Mouse (Mus musculus) heart, adult 9 months (tissue): ENCODE data around the gene Nanos1.

Experiments used
- DNase-seq, 2 experiments: peaks; one replicate each; pipeline ENCODE4 v3.0.0; 2022; ENCODE audit warnings: low spot score in 2 of 2

Gene Nanos1

GRCm38 (mm10) chr19:60755438-60756191 is at the start of gene Nanos1:
TSS of gene Nanos1 (plus strand) at chr19:60755987.
- DNase-seq, result peak; percentile 79 to 83

- no peak for DNase-seq
Observed at GRCm38 (mm10) chr19:60709193-60709900, 46.4 kb upstream of the Nanos1 start.

DNA sequence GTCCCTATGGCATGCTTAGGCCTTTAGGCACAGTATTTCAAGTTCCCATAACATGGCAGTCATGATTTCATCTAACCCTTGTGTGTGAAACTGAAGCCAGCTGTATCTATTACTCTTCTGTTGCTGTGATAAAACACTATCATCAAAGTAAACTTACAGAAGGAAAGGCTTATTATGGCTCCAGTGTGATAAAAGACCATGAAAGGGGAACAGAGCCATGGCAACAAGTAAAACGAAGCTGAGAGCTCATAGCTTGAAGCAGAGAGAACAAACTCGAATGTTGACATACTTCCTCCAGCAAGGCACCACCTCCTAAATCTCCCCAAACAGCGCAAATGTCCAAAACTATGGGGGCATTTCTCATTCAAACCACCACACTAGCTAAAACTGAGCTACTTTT is 45.6 kb upstream of the Nanos1 start:
- DNase-seq, result no peak

DNA sequence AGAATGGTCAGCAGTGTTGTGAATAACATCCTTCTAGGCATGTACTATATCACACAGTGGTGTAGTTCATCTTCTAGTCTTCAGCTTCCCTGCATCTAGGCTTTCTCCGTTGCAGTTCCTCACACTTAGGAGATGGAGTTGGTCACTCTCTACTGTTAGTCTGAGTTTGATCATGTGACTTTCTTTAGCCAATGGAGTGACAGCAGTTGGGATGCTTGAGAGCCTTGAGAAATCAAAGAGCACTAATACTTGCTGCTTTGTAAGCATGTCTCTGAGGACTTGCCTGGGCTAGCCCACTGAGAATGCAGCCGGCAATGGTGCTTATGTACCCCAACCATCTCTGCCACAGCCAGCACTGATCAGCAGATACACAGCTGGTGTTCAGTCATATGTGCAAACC is 43.2 kb upstream of the Nanos1 start:
- DNase-seq, result no peak

- no peak for DNase-seq
Observed at GRCm38 (mm10) chr19:60716381-60716780, 39.4 kb upstream of the Nanos1 start.

DNA sequence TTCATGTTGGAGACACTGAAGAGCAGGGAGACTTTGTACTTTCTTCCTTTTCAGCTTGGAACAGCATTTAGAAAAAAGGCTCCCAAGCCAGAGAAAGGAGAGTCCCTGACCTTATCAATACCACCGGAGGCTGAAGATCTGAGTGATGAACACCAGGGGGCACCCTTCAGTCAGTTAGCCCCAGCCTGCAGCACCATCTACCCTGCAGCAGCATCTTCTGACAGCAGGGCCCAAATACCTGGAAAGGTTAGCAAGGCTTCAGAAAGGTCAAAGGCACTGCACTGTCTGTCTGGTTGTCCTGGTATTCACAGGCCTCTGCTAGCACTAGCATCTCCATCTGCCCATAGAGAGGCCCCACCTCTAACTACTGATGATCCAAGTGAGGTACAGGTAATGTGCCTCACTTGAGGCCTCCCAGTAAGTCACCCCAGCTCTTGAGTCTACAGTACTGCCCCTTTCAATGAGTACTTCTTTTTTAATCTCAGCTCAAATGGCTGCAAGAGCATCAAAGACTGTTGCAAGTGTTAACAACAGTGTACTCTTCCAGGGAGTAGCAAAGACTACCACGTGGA is 25.4 kb upstream of the Nanos1 start:
- no peak for DNase-seq

- no peak for DNase-seq
Observed at GRCm38 (mm10) chr19:60731299-60731698, 24.5 kb upstream of the Nanos1 start.

DNA sequence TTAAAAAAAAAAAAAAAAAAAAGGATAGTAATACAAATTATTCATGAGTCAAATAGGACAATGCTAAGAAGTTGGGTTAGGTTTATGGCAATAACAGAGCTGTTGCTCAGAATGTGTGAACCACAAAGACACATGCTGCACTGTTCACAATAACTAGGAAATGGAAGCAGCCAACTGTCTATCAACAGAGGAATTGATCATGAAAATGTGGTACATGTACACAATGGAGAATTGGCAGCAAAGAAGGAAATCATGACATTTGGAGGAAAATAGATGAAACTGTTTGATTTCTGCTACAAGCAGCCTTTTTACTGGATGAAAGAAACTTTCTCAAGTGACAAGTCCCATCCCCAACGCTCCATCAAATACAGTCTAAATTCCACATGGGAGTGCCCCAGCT is 23.8 kb upstream of the Nanos1 start:
- no peak for DNase-seq

GRCm38 (mm10) chr19:60740560-60740959 is 15.2 kb upstream of the Nanos1 start:
- DNase-seq, result no peak

GRCm38 (mm10) chr19:60743767-60744547 is 11.8 kb upstream of the Nanos1 start:
- DNase-seq, result no peak

- DNase-seq, result no peak
Observed at GRCm38 (mm10) chr19:60747801-60748200, 8.0 kb upstream of the Nanos1 start.

GRCm38 (mm10) chr19:60756192-60757098 is 658 bp downstream of the Nanos1 start:
- peak in 1 of 2 experiments; percentile 14 for DNase-seq

GRCm38 (mm10) chr19:60757099-60757785 is 1.5 kb downstream of the Nanos1 start:
- no peak for DNase-seq

DNA sequence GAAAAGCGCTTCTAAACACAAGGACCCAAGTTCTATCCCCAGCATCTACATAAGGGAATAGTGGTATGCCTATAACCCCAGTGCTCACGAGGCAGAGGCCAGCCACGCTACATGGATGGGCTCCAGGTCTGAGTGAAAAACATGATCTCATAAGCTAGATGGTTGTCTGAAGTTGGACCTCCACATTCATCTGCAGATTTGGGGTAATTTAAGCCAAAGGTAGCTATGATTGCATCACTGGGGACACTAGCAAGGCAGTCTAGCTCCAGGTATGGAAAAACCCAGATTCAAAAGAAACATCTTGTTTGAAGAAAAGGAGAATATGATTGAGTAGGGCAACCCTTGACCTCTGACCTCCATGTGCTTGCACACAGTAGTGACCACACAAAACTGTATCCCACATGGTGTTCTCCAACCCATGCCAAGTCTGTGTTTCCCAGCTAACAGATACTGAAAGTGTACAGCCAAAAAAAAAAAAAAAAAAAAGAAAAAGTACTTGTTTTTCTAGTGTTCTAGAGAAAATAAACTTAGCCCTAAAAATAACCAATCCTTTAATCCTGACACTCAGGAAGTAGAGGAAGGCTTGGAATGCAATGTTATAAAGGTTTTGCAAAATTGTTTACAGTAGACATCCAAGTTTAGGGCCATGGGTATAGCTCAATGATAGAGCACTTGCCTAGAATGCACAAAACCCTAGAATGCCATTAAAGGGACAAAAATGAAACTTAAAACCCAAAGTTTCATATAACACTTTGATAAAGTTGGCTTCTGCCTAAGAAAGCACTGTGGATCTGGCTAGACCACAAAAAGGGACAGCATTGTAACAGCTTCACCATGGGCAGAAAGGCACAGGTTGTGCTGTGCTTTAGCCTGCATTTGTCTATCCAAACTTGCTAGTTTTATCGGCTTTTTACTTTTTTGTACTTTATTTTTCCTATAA is 3.4 kb downstream of the Nanos1 start:
- no peak for DNase-seq

GRCm38 (mm10) chr19:60773366-60773765 is 17.6 kb downstream of the Nanos1 start:
- no peak for DNase-seq

DNA sequence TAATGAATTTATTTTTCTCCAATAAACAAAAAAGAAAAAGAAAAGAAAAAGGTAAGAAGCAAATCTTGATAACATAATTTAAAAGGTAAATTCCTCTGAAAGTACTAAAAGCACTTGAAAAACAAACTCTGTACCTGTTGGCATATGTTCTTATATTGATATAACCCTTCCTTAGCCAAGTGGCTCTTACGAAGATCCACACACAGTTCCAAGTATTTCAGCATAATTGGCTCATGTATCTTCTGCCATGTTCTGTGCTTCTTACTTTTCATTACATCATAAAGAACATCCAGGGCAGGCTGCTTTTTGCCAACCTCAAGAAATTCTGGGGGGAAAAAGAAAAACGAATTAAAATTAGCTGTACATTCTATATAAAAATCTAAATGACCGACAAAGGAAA is 26.2 kb downstream of the Nanos1 start:
- DNase-seq, result no peak

DNA sequence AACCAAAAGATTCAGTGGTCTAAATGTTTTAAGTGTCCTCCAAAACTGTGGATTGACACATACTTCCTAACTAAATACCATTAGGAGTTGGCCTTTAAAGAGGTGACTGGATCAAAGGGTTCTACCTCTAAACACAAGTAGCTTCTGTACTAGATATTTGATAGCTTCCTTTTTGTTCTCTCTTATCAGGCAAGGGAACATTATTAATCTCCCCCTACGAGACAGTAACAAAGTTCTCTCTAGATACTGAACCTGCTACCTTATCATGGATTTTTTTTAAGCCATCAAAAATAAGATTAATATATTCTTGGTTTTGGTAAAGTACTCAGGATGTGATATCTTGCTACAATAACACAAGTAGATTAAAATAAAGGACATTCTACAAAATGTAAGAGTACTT is 28.9 kb downstream of the Nanos1 start:
- DNase-seq, result no peak

DNA sequence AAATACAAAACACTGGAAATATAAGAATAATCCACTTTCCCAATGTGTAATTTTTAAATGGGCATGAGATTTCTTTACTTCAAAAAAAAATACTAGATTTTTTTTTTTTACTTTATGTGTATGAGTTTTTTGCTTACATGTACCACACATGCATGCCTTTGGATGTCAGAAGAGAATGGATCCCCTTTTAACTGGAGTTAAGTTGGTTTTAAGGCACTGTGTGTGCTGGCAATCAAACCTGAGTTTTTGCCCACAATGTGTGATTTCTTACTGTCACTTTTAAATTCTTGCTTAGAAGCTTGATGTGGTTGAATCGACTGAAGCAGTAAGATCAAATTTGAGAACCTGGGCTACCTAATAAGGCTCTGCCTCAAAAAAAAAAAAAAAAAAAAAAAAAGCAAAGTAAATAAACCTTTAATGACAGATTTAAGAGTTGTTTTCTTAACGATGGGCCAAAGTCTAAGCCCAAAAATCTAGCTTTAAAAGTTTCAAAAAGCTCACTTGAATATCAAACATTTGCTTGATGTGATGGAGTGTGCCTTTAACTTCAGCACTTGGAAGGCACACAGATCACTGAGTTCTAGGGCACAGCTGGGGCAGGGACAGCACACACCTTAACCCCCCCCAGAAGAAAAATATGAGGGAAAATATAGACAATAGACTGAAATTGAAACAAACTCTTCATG is 31.8 kb downstream of the Nanos1 start:
- no peak for DNase-seq
